Mouse (Mus musculus): ENCODE measurements at regions not wholly inside any gene's neighbourhood (a gene's known extent, or its start where the extent isn't known, plus 50 kb on each side); places are given as distances from the start of the nearest gene placed in this dataset.

DNA sequence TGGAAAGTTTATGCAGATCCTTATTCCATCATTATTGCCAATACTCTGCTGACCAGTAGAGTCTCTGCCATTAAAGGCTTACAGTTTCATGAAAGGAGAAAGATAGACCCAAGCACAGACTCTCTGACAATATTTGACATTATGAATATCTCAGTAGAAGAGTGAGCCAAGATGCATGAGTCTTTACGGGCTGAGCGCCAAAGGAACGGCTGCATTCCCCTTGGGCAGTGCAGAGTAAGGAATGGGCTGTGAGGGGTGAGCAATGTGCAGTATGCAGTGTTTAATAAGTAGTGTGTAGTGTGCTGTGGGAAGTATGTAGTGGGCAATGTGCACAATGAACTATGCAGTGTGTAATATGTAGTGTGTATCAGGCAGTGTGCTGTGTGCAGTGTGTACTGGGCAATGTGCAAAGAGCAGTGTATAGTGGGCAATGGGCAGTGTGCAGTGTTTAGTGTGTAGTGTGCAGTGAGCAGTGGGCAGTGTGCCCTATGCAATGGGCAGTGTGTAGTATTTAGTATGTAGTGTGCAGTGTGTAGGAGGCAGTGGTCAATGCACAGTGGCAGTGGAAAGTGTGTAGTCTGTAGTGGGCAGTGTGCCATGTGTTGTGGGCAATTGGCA is 671.8 kb downstream of the 5730522E02Rik start:
- DNase-seq = peak; percentile 17
- intact Hi-C loops (cut with DNase I; ENCODE audit: low total_unique reads) = no loop called here

DNA sequence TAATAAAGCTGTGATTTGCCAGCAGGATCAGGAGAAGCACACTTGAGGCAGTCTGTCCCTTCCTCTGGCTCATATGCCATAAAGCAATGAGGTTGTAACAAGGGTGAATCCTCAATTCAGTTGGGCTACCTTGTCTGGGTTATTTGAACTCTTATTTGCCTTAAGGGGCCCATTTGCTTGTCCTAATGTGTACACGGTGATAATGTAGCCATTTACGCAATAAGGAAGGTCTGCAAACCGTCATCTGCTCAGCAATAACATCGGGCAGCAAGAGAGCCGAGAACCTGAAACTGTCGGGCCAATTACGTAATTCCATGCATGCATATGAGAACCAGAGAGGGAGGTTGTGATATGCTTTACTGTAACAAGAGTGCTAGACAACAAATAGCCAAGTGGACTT is 674.5 kb downstream of the 5730522E02Rik start:
- DNase-seq = no peak
- intact Hi-C loops (cut with DNase I; ENCODE audit: low total_unique reads) = no loop called here

DNA sequence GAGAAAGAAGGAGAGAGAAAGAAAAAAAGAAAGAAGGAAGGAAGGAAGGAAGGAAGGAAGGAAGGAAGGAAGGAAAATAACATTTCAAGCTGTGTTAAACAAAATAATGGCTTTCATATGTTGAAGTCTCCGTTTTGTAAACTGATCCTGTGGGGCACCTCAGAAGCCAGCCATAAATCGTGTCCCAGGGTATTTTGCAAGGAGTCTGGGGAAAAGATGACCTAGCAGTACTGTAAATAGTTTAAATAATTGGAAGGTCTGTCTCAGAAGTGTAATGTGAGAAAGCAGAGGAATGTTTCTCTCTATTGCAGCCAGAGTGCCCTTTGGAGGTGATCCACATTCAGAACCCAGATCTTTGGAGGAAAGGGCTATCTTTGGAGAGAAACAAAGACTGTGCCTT is 677.5 kb downstream of the 5730522E02Rik start:
- intact Hi-C loops (cut with DNase I; ENCODE audit: low total_unique reads) = no loop called here
- no peak for DNase-seq

DNA sequence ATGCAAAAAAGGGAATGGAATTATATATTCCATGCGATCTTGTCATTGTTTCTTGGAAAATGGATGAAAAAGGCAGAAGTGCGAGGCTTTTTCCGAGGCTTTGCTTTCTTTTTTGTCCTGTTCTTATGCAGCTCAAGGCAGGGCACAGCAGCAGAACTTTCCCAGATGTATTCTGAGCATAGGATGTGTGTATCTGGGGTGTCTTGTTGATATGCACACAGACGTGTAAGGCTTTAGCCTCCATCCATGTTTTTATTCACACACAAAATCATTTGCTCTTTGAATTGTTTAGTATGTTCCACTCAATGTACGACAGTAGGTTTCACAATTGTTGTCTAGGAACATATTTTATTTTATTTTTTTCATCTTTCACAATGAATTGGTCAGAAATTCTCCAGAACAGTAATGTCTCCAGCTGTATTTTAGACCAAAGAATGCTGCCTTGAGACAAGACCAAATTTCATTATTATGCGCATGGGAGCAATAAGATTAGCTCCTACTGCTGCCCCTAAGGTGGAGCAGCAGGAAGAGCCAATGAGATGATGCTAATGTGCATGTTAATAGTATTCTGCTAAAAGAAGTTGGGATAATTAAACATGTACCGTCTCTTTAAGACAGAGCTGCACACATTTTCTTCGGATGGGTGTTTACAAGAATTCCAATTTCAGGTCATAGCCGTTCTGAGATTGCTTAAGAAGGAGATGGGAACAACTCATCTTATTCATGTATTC is 678.7 kb downstream of the 5730522E02Rik start:
- no peak for DNase-seq
- intact Hi-C loops (cut with DNase I; ENCODE audit: low total_unique reads) = no loop called here

DNA sequence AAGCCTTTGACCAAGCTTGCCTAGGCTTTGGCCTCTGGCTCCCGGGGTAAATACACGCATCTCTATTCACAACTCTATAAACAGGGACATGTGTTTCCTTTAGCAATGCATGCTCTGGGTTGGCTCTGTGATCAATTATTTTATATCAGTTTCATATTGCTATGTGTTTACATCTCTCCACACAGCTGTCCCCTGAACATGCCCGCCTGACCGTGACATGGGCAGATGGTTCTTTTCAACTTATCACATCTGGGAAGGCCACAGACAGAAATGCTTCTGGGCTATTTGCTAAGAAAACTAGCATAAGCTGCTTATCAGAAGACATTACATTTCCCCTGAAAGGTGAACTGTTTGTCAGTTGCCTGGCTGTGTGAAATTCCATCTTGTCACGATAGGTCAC is 682.5 kb downstream of the 5730522E02Rik start:
- intact Hi-C loops (cut with DNase I; ENCODE audit: low total_unique reads) = no loop called here
- no peak for DNase-seq

DNA sequence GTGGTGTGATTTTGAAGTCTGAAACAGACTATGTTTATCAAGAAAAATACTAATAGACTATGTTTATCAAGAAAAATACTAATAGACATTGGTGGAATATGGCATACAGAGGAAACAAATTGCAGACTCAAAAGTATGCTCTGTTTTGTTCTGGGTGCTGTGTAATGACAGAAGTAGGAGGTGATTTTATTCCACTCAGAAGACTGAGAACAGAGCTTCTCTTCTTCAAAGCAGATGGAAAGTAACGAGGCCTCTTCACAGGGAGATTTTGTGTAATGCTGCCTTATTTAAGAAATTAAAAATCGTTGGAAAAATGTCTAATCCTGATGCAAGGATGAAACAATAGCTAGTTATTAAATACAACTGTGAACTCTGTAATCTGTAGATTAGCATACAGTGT is 691.7 kb downstream of the 5730522E02Rik start:
- intact Hi-C loops (cut with DNase I; ENCODE audit: low total_unique reads) = no loop called here
- DNase-seq = no peak

DNA sequence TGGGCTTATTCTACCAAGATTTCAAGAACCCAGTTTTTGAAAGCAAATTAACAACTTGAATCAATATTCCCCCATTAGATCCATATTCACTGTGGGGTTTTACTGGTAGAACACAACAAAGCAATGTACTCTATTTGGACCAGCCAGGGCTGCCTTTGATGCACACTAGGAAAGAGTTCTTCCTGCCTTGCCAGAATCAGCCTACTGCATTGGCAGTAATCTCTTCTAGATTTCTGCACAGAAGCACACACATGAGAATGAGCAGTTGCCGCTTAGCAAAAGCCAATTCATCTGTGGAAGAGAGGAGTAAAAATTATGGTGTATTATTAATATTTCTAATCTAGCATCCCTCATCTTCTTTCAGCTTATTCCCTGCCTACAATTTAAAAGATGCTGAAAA is 692.4 kb downstream of the 5730522E02Rik start:
- intact Hi-C loops (cut with DNase I; ENCODE audit: low total_unique reads) = no loop called here

DNA sequence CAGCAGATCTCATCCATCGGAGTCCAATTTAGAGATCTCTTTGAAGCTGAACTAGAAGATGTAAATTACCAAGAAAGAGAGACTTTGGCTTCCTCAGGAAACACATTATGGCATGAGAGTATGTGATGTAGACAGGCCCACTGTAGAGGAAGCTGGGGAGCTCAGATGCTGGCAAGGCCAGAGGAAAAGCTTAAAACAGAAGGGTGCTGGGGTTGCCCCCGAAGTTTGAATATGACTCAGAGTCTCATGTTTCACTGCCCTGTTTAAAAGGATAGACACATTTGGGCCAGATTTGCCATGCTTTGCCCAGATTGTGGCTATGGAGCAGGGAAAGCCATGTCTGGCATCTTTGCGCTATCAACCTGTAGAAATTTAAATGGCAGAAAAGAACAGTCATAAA is 705.1 kb downstream of the 5730522E02Rik start:
- intact Hi-C loops (cut with DNase I; ENCODE audit: low total_unique reads) = no loop called here
- DNase-seq = no peak

More for the DNA sequence above, 692.4 kb downstream of the 5730522E02Rik start:
- DNase-seq = no peak

DNA sequence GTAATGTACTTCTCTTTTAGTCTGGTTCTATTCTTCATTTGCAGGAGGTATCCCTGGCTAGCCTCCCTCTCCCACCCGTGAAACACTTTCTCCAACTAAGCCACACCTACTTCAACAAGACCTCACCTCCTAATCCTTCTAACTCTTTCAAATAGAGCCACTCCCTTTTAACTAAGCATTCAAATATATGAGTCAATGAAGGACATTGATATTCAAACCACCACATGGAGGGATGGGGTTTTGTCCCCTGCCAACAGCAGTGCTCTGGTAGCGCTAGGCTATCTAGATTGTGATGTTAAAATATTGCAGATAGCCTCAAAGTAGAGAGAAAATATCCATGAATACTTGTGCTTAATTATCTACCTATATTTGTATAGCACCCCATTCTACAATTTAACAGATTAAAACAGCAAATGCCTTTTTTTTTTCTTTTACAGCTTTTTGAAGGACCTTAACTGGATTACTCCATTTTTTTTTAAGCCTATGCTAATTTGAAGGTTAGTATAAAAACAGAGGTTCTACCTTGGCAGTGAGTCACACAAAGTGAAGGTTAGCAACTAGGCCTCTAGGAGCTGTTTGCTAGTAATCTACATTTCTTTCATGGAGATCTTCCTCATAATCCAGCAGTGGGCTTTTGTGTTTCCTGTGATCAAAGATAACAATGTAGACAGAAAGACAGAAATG is 736.7 kb downstream of the 5730522E02Rik start:
- DNase-seq = no peak
- intact Hi-C loops (cut with DNase I; ENCODE audit: low total_unique reads) = no loop called here

DNA sequence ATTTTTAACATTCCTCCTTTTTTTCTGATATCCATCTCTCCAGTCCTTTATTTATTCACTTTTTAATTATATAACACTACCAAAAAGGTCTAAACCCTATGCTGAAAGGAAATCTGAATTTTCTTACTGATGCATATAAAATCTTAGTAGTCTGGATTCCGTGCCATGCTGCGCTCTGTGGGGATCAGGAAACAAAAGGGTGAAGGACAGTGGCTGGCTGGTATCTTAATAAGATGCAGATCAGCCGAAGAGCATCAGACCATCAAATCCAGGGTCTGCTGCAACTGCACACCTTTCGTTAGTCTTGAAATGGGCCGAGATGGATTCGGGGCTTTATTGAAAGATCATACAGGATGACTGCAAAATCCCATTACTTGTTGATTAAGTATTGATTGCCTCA is 740.7 kb downstream of the 5730522E02Rik start:
- intact Hi-C loops (cut with DNase I; ENCODE audit: low total_unique reads) = no loop called here
- DNase-seq = no peak

DNA sequence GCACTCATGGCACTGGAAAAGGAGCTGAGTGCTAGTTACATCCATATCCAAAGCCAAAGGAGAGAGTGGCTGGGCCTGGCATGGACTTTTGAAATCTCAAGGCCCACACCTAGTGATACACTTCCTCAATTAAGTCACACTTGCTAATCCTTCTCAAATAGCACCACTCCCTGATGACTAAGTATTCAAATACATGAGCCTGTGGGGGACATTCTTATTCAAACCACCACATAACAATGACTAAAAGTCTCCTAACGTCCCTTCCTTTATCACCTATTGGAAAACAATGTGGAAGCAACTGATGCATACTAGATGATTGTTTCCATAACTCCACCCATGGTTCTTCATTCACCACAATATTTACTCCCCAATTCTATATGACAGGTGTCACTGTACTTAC is 773.4 kb downstream of the 5730522E02Rik start:
- intact Hi-C loops (cut with DNase I; ENCODE audit: low total_unique reads) = no loop called here
- no peak for DNase-seq

DNA sequence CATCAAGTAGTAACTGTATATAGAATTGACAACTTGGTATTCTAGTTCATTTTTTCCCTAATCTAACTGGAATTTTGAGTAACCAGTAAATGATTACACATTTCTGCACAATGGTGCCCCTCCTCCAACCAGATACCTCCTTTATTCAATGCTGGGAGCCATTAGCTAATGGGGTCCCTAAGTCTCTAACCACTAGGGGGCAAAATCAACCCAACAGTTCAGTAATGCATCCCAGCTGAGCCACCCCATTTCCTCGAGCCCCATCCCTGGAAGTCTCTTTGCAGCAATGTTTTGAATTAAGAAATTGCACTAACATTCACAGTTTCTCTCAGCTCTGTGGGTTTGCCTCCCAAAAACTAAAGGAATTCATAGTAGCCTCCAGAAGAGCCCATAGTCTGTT is 774.9 kb downstream of the 5730522E02Rik start:
- DNase-seq = no peak
- intact Hi-C loops (cut with DNase I; ENCODE audit: low total_unique reads) = no loop called here

DNA sequence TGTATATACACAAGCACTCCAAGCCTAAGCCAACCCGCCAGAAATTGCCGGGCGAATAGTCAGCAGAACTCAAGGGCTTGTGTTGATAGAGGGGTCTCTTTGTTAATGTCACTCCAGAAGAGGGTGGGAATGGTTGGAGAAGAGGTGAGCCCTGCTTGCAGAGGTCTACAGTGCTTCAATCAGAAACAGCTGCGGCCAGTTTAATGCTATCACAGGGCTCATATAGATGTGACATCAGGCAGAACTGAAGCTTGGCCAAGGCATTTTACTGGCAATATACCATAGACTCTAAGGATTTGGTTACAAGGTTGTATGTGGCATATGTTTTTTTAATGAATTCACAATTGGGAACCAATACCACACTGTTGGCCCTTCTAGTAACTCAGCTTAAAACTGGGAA is 787.4 kb downstream of the 5730522E02Rik start:
- no peak for DNase-seq
- intact Hi-C loops (cut with DNase I; ENCODE audit: low total_unique reads) = no loop called here

DNA sequence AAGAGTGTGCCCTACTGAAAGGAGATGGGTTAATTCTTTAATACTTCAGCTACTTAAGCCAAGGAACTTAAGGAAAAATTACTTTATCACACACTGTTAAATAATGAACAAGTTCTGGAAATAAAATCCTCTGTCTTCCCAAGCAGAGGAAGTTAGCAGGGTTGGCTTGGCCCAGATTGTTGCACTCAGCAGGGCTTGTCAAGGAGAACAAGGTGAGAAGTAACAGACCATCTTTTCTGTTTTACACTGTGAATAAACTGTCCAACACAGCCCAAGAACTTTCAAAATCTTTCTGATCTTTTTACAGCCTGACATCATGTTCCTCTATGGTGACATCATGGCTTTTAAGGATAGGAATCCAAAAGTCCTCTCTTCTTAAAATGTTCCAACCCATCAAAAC is 789.1 kb downstream of the 5730522E02Rik start:
- DNase-seq = no peak
- intact Hi-C loops (cut with DNase I; ENCODE audit: low total_unique reads) = no loop called here

DNA sequence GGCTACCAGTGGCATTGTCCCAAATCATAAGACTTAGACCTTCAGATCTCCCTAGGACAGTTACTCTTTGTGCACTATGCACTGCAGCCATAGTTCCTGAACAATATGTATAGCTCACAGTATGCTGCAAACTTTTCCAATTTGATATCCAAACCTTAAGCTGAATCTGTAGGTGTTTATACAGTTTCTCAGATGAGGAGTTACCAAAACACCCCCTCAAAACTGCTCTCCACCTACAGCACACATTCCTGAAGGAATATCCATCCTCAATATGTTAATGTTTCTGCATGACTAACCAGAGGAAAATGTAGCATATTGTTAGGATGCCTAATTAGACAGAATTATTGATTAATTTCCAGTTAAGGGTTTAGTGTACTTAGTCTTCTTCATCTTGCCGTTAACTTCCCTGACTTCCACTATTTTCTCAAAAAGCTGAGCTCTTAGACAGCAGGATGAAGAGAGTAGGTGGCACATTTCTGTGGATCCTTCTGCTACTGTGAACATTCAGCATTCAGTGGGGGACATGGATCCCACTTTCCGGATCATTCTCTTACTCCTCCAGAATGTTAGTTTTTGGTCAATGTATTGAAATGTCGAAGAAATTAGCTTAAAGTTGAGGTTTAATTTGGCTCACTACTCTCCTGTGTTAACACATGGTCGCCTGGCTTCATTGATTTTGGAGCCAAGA is 800.0 kb downstream of the 5730522E02Rik start:
- DNase-seq = no peak
- intact Hi-C loops (cut with DNase I; ENCODE audit: low total_unique reads) = no loop called here

DNA sequence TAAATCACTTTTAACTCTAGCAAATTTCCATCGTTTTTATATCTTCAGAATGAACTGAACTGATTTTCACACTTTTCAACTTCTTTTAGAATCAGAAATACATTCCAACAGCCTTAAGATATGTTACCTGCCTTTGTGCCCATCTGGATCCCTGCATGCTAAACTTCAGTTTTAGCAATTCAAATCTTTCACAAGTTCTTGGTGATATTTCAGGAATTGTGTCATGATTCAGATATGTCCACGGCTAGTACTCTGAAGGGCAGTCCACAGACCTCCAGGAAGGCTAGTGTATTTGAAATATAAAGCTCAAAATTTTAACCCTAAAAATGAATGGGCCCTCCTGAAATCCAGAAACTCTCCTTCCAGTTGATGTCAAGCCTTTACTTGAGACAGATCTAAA is 818.9 kb downstream of the 5730522E02Rik start:
- intact Hi-C loops (cut with DNase I; ENCODE audit: low total_unique reads) = no loop called here
- no peak for DNase-seq

DNA sequence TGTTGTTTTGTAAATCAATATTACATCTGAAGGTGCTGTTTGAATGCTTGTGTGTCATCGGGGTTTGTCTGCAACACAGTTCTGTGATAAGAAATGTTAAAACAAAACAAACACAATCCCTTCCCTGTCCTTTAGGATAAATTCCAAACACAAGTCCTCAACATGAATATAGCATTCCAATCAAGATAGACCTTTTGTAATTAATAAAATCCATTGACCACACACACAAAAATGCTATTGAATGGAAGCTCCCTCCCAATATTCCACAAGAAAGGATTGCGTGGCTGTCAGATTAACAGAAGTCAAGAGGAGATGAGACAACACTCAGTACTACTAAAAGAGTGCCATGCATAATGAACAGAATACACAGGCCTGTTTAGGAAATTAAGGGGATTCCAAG is 843.5 kb downstream of the 5730522E02Rik start:
- DNase-seq = no peak
- intact Hi-C loops (cut with DNase I; ENCODE audit: low total_unique reads) = no loop called here

DNA sequence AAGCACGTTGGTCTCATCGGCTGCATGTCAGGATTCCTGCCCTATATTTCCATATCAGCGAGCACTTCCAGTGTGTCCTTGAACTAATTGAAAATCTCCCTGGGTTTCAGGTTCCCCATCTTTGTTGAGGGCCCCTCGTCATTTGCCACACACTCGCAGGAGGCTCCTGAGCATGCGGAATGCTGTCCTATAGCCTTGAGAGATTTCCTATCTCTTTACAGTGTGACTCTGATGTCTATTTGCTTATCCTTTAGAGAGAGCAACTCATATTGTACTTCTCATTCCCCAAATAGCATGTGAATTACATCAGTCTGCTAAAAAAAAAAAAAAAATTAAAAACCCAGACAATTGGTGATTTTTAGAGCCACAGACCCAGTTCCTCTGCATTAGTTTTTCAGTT is 845.1 kb downstream of the 5730522E02Rik start:
- intact Hi-C loops (cut with DNase I; ENCODE audit: low total_unique reads) = no loop called here
- no peak for DNase-seq

DNA sequence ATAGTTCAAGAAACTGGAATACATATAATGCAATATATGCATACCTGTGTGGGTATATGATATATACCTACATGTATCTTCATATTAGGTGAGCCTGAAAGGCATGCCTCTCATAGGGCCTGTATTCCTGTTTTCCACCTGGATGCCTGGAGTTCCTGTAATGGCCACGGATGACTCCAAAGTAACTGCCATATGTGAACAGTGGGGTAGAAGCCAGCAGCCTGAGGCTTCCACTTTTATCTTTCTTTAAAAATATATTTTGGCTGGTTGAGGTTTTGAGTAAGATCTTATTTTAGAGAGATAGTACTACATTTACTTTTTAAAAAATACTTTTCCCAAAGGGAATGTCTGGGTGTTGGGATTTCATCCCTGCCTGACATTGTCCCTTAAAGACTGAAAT is 850.8 kb downstream of the 5730522E02Rik start:
- no peak for DNase-seq
- intact Hi-C loops (cut with DNase I; ENCODE audit: low total_unique reads) = no loop called here

DNA sequence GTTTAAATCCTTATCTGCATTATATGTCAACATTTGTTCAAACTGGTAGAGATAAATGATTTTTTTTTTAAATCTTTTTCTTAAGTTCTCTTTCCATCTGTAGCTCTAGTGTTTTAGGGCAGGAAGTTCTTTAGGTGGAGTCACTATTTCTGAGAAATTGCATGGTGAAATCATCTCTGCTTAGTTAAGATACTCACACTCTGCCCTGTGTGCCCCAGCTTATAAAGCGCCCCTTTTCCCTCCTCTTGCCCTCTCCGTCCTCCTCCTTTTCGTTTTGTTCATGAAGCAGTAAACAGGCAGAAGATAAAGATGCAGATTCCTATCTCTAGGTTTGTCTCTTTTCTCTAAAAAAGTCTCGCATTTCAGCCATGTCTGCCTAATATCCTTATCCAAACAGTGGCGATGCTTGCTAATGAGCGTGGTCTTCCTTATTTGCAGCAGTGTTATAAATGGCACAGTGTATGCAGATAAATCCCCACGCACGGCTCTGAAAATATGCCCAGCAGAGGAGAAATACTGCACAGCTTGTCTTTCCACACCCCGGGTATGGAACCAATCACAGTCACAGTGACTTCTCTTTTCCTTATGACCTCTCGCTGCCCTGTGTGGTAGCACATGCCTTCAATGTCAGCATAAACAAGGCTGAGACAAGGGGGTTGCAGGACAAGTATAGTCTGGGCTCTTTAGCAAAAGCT is 852.7 kb downstream of the 5730522E02Rik start:
- DNase-seq = no peak
- intact Hi-C loops (cut with DNase I; ENCODE audit: low total_unique reads) = no loop called here
